Mouse (Mus musculus) lung, postnatal 0 days (tissue): Measurements from ENCODE around the gene Hoxa4.

Experiments
- CTCF ChIP-seq: IDR thresholded peaks from 2 replicates; pipeline ENCODE4 v1.5.1; 2016; ENCODE audit warnings: antibody characterized with exemption, mild to moderate bottlenecking
- EP300 ChIP-seq: IDR thresholded peaks from 2 replicates; pipeline ENCODE4 v1.6.1; 2016; ENCODE audit warnings: antibody characterized with exemption, mild to moderate bottlenecking, control low read depth

- no peak for TF ChIP-seq EP300
- TF ChIP-seq CTCF = no peak
These were observed 43.7 kb upstream of the Hoxa4 start for GRCm38 (mm10) chr6:52235267-52235666.
